Mouse (Mus musculus) Muller cell, postnatal 12 days (primary cell): ENCODE measurements at regions not wholly inside any gene's neighbourhood (a gene's known extent, or its start where the extent isn't known, plus 50 kb on each side); places are given as distances from the start of the nearest gene placed in this dataset.

Source experiments
- DNase-seq: peaks from one replicate; pipeline ENCODE4 v3.0.0-alpha.2; 2015; ENCODE audit errors: inconsistent ontology term

GRCm38 (mm10) chr14:83143488-83143887, 1299.9 kb upstream of the Pcdh17 start:
- no peak for DNase-seq

- DNase-seq, result peak; percentile 90
Observed at GRCm38 (mm10) chr14:83154816-83155215, 1288.5 kb upstream of the Pcdh17 start.
